Mouse (Mus musculus) neural tube, postnatal 0 days (tissue): ENCODE data around the gene Amdhd1. TPM values are rescaled to one million over a fixed set of nuclear protein-coding genes. Genes with fewer than 3 reads are reported as not detected.

Experiments
- polyA plus RNA-seq: library from polyadenylated mRNA; unstranded; fragments of >200 nt; fragmentation: Nextera tagmentation; extraction: Ambion mirVana; gene quantifications from 2 replicates; pipeline ENCODE4 v1.2.1, GENCODE M21; 2015

Amdhd1 gene
- polyA plus RNA-seq: 0.08 and 0.18 TPM in 2 replicates

GRCm38 (mm10) chr10:93539775-93540430 lies at the start of gene Amdhd1:
Gene Amdhd1 (minus strand): TSS chr10:93540033.

GRCm38 (mm10) chr10:93589281-93589848 lies 49.5 kb upstream of the Amdhd1 start, which contains the start of gene Snrpf:
Gene Snrpf (minus strand): TSS chr10:93589706.

GRCm38 (mm10) chr10:93540431-93541210 lies 788 bp upstream of the Amdhd1 start, which contains the start of gene Ccdc38:
Gene Ccdc38 (plus strand): TSS chr10:93540632.

GRCm38 (mm10) chr10:93488066-93488827 lies 51.6 kb downstream of the Amdhd1 start, which contains the start of gene Hal:
Gene Hal (plus strand): TSS chr10:93488768.

Other genes with a start within 250 kb of the Amdhd1 start
- 8.5 and 9.2 TPM in 2 replicates for gene Elk3, start 228.9 kb downstream of the Amdhd1 start, polyA plus RNA-seq
- gene Lta4h, start 86.6 kb downstream of the Amdhd1 start, polyA plus RNA-seq: 67.4 and 76.9 TPM in 2 replicates
- not detected in 2 replicates for gene Hal, start 51.3 kb downstream of the Amdhd1 start, polyA plus RNA-seq
- gene Ccdc38, start 599 bp upstream of the Amdhd1 start, polyA plus RNA-seq: 0.37 and 0.48 TPM in 2 replicates
- 59.9 and 68.6 TPM in 2 replicates for gene Snrpf, start 49.7 kb upstream of the Amdhd1 start, polyA plus RNA-seq
- 0.54 and 0.69 TPM in 2 replicates for gene Ntn4, start 100.6 kb upstream of the Amdhd1 start, polyA plus RNA-seq